Mouse (Mus musculus): Measurements from ENCODE around the gene Islr. TPM values are rescaled to one million over a fixed set of nuclear protein-coding genes. Genes with fewer than 3 reads are reported as not detected.
A peak's percentile ranks its signal among the peaks of the same experiment; 100 is the strongest.

Gene Islr
- total RNA-seq, 1 experiment from 2014 or later, result 29.1 TPM

DNA sequence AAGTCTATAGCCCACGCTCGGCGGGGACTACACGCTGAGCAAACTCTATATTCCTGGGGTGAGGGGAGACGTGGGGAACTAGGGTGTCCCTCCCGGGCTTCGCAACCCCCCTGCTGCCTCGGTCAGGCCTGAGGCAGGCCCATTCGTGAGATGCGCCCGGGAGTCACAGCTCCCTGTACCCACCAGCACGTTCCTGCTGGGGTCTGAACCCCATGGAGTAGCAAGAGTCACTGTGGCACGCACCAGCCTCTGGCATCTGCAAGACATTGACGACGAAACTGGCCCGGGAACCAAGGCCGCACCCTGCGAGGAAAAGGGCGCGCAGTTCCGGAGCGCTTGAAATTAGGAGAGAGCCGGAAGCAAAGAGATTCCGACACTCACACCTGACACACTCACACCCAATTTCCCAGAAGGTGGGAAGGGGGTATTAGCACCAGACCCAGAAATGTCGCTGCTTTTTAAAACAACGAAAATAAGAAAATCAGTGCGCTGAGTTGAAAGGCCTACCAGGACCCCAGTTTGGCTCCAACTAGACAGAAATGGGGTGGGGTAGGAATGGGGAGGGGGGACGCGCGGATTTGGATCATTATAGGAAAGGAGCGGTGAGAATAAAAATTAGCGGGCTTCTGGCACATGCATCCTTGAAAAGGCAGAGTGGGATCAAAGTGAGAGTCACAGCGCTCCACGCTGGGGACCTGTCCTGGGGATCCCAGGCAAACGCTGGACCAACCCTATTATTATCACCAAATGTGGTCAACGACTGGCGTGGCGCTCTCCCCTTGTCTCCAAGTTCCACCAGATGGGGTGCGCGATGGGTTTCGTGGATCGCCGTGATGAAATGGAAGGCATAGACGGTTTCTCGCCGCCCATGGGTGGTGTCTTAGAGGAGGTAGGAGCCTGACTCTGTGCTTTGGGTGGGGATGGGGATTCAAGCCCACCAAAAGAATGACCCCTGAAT is 7.2 kb downstream of the Islr start:
- DNase-seq, result peak; percentile 51

DNA sequence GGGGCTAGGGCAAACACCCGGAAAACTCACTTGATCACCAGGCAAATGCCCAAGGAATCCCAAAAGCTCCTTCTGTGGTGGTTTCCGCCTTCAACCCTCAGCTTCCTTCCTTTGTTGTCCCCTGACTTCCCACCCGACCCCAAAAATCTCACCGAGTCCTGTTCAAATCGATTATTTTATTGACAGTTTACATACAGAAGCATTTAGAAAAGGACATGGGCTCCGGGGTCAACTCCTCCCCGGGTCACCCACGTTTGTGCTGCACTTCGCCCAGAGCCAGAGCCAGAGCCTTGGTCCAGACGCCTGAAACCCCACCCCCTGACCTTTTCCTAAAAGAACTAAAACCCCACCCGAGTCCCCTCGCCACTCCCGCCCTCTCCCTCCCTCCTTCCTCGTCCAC is 8.0 kb downstream of the Islr start:
- no peak for DNase-seq

- DNase-seq, result no peak
These were observed 8.4 kb downstream of the Islr start for GRCm38 (mm10) chr9:58195671-58196070.

- DNase-seq, result no peak
These were observed 9.9 kb downstream of the Islr start for GRCm38 (mm10) chr9:58194222-58194621.

DNA sequence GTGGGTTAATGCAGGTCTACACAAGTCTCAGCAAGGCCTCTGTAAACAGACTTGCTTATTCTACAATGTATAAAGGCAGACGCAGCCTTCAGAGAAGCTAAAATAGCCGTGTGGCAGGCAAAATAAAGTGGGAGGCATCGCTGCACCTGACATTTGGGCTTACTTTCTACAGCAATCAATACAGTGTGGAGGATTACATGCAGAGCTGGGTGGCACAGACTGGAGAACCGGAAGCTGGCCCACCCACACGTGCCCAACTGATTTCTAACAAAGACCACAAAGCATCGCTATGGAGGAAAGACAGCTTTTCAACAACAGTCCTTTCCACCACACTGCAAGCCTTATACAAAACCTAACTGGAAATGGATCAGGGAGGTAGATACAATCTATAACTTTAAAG is 19.6 kb downstream of the Islr start:
- DNase-seq, result no peak

DNA sequence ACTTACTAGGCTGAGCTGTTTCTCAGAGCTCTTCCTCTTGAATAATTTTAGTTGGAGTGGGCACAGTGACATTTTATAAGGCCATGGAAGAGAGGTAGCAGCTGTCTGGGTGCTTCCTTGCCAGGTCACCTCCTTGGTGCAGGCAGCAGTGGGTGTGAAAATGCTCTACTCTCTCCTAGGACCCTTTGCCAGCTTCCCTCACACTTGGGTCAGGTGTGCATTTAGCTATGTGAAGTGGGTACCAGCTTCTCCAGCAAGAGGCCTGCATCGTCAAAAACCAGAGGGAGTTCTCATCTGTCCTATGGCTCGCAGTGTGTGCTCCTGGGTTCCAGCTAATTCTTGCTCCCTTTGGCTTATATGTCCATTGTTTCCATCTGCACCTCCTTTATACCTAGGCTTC is 24.7 kb downstream of the Islr start:
- DNase-seq, result no peak

DNA sequence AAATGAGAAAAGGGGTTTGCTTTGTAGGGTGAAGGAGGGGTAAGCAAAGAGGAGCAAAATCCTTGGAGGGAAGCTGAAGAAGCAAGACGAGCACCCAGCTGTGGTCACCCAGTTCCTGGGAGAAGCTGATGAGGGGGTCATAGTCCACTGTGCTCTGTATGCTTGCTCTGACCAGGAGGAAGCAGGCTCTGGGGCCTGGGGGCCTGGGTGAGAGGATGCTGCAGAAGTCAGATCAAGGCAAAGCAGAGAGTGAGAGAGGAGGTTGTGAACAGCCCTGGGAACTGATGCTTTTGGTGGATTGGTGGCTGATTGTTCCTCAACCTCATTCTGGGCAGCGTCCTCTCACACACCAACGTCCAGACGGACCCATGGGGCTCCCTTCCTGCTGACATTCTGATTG is 26.9 kb downstream of the Islr start:
- no peak for DNase-seq

DNA sequence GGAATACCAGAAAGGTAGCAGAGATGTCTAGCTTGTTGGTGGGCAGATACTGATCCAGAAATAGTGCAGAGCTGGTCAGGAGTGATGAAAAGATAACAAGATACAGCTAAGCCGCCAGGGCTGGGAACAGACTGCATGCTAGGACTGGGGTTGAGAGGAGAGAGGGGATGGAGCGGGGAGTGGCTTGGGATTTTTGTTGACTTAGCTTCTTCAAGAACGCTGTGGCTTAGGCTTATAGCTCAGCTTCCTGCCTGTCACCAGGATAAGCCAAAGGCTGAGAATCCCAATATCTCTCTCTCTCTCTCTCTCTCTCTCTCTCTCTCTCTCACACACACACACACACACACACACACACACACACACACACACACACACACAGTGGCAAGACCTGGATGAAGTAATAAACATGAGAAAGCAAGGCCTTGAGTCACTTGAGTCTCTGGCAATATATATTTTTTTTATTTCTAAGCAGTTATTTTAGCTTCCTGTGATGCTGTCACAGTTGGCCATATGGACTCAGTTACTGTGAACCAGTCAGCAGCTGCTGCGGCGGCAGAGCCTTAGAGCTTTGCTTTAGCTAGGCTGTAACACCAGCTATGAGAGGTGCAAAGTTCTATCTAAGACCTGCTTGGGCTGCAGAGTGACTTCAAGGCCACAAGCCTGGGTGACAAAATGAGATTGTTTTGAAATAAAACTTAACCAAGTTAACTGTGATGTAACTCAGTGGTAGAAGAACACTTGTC is 28.2 kb downstream of the Islr start:
- peak; percentile 21 for DNase-seq

DNA sequence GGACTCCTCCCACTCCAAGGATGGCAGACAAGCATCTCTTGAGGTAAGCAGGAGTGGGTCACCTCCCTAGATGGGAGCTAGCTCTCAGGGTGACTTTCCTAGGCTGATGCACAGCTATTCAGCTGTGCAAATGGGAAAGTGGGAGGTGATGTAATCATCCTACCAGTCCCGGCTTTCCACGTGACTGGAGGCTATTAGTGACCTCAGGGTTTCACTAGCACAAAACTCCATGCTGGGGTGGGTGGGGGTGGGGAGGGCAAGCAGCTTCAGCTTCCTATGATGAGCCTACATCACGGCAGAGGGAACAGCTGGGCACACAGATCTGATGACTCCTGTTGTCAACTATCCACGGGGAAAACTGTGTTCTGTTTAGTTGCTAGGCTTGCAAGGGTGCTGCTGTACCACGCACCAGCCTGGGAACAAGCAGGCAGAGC is 29.3 kb downstream of the Islr start:
- DNase-seq, result no peak

- DNase-seq, result no peak
These were observed 31.2 kb downstream of the Islr start for GRCm38 (mm10) chr9:58172863-58173262.

- DNase-seq, result no peak
These were observed 34.7 kb downstream of the Islr start for GRCm38 (mm10) chr9:58169426-58169825.

DNA sequence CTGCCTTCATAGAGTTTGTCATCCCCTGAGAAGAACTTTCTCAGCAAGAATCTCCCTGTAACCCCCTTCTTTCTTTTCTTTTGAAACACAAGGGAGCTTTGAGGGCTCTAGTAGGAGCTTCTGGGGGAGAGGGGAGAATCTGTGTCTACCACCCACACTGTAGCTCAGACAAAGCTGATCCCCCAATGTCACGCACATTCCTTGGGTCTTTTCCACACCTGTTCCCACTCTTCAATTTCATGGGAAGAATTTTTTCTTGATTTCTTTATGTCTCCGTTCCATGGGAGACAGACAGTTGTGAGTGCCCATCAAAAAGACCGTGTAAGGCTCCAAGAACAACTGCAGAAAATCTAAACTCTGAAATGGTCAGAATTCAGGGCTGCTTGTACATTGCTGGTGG is 35.2 kb downstream of the Islr start:
- no peak for DNase-seq

DNA sequence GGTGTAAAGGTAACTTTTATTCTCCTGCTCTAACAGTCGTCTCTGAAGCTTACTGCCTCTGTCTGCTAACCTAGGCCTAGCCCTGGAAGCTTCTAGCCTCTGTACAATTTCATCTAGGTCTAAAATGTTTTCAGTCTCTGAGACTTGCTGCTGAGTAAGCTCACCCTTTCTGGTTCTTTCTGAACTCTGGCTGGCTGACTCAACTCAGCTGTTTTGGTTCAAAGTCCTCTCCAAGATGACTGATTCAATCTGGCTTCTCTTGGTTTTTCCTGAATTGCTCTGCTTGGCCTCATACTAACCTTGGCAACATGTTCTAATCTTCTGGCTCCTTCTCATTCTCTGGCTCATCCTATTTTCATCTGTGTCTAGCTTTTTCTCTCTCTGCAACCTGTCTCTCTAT is 38.3 kb downstream of the Islr start:
- no peak for DNase-seq

DNA sequence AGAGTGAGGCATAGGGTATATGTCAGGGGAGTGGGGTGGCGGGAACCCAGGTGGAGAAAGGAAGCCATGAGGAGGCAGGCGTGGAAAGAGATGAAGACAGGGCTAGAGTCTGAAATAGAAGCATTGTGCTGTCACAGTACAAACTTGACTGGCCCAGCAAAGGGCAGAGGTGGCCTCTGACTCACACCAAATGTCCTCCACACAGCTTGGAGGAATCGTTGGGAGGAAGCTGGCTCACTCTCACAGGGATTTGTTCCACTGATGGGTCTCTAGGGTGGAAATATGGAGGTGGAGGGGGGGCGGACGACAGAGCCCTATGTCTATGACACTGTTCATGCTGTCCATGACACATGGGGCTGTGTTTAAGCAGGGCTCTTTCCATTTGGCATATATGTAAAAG is 41.0 kb downstream of the Islr start:
- peak; percentile 58 for DNase-seq

- no peak for DNase-seq
These were observed 41.9 kb downstream of the Islr start for GRCm38 (mm10) chr9:58162173-58162572.

- no peak for DNase-seq
These were observed 43.8 kb downstream of the Islr start for GRCm38 (mm10) chr9:58160315-58160714.

DNA sequence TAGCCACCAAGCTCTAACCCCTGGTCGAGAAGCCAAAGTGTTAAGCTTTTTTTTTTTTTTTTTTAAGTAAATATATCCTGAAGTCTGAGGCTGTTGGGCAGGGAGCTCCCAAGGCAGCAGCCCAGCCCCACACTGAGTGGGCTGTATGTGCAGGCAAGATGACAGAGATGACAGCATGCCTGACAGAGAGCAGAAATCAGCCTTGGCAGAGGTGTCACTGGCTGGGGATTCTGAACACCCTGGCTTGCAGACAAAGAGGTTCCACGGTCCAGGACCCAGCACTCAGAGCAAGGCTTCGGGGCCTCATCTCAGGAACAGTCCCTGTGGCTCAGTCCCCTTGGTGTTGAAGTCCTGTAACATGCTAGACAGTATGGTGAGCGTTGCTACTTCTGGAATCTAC is 44.3 kb downstream of the Islr start:
- DNase-seq, result no peak

DNA sequence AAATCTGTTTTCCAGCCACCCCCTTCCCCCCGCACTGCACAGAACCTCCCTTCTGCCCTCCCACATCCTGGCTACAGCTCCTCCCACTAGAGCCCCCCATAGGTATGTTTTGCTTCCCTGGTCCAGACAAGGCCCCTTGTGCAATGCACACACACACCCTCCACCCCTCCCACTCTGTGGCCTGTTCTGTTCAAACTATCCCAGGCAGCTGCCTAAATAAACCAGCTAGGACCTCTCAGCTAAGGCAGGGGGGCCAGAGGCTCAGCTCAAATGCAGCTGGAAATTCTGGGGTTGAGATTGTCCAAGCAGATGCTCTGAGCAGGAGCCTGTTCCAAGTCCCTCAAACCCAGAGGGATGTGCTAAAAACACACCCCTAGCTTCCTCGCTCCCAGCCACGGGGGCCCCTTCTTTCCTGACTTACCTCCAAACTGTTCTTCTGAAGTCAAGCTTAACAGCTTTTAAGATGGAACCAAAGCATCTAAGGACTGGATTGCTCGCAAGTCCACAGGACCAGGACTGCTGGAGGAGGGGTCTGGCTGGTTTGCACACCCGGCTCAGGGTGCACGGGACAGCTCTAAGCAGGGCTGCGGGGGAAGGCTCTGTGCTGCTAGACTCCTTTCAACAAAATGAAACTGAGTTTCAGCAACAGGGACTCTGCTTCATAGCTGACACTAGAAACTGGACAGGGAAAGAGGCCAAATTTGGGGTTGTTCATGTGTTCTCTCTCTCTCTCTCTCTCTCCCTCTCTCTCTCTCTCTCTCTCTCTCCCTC is 45.4 kb downstream of the Islr start:
- peak; percentile 20 for DNase-seq

- no peak for DNase-seq
These were observed 46.3 kb downstream of the Islr start for GRCm38 (mm10) chr9:58157838-58158237.

GRCm38 (mm10) chr9:58156819-58157560 is 47.1 kb downstream of the Islr start:
- DNase-seq, result no peak

DNA sequence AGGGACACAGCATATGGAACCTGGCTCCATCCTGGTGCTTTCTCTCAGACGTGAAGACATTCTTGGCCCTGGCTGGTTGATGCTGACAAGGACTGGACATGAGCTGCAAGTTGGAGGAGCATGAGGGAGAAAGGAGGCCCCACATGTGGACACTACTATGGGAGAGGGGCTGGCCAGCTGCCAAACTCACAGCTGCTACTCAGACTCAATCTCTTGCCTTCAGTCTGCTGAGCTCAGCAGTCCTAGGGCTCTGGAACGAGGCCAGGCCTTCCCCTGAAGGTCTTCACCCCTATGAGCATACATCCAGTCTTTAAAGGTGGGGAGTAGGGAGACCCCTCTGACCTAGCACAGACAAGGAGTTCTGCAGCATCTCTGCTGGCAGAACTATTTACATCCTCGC is 48.7 kb downstream of the Islr start:
- peak; percentile 53 for DNase-seq

GRCm38 (mm10) chr9:58153095-58153494 is 51.0 kb downstream of the Islr start:
- DNase-seq, result peak; percentile 40
